Mouse (Mus musculus): ENCODE data around the gene Rin2. TPM values are rescaled to one million over a fixed set of nuclear protein-coding genes. Genes with fewer than 3 reads are reported as not detected.

Gene Rin2
- total RNA-seq, 2 experiments from 2014 or later: 2.8 to 3.0 TPM

- no peak for ATAC-seq (replicated peaks; ENCODE audit: poor library complexity, severe bottlenecking)
These were observed 148.0 kb downstream of the Rin2 start for GRCm38 (mm10) chr2:145822783-145823729.

DNA sequence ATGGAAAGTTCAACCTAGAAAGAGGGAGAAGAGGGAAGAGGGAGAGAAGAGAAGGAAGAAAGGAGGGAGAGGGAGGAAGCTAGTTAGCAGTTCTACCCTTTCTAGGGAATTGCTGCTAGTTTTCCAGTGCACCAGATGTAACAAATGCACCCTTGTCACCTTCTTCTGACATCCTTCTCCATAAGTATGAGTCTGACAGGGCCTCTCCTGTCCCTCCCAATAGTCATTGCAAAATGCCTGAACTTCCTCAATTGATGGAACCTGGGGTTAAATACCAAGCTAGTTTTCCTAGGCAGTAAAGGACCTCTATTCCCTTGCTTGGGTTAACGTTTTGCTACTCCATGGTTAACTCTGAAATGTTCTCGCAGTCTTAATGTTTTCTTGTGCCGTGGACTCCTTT is 149.7 kb downstream of the Rin2 start:
- peak; percentile 61 for ATAC-seq (replicated peaks; ENCODE audit: poor library complexity, severe bottlenecking)

- ATAC-seq (replicated peaks; ENCODE audit: poor library complexity, severe bottlenecking): 0 out of 2 replicates have a peak, but pooled peaks have one; percentile 3
These were observed 150.2 kb downstream of the Rin2 start for GRCm38 (mm10) chr2:145825221-145825620.

- ATAC-seq (replicated peaks; ENCODE audit: poor library complexity, severe bottlenecking): no peak
These were observed 152.9 kb downstream of the Rin2 start for GRCm38 (mm10) chr2:145827930-145828329.

- ATAC-seq (replicated peaks; ENCODE audit: poor library complexity, severe bottlenecking): no peak
These were observed 153.6 kb downstream of the Rin2 start for GRCm38 (mm10) chr2:145828603-145829002.

GRCm38 (mm10) chr2:145829231-145829630 is 154.2 kb downstream of the Rin2 start:
- ATAC-seq (replicated peaks; ENCODE audit: poor library complexity, severe bottlenecking): no peak

- no peak for ATAC-seq (replicated peaks; ENCODE audit: poor library complexity, severe bottlenecking)
These were observed 155.4 kb downstream of the Rin2 start for GRCm38 (mm10) chr2:145830417-145830816.

DNA sequence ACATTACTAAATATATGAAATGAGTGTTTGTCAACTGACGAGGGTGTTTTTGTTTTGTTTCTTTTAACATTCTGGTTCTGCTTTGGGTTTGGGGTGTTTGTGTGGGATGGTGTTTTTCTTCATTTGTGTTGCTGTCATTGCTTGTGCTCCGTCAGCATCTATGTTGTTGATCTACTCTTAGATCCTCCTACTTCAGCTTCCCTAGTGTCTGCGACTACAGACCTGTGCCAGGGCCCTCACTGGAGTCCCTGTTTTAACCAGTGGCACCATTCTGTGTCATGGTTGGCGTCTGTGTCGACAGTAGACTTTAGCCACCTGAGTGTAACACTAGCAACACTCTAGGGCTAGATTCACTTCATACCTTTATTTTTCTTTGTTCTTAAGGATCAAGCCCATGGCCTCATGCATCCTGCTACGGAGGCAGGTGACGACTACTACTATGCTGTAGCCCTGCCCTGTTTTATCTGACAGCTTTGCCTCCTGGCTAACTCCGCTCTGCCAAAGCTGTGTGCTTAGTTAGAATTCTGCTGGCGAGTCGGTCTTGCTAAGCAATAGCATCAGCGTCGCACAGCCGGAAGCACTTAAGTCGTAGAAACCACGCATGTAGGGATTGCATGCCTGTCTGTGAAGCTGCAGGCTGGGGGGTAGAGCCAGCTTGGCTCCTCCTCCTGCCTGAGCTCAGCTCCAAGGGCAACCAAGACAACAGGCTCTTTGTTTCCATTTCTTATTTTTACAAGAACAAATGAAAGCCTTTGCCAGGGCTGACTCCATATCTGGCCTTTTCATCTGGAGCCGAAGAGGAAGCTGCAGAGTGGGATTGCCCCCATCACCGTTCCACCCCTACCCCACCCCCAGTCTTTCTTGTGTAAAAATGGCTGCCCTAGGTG is 157.2 kb downstream of the Rin2 start:
- peak; percentile 92 for ATAC-seq (replicated peaks; ENCODE audit: poor library complexity, severe bottlenecking)

- peak; percentile 52 for ATAC-seq (replicated peaks; ENCODE audit: poor library complexity, severe bottlenecking)
These were observed 157.8 kb downstream of the Rin2 start for GRCm38 (mm10) chr2:145832836-145833221.

- ATAC-seq (replicated peaks; ENCODE audit: poor library complexity, severe bottlenecking): no peak
These were observed 158.3 kb downstream of the Rin2 start for GRCm38 (mm10) chr2:145833341-145833740.

- no peak for ATAC-seq (replicated peaks; ENCODE audit: poor library complexity, severe bottlenecking)
These were observed 160.9 kb downstream of the Rin2 start for GRCm38 (mm10) chr2:145835920-145836319.

- no peak for ATAC-seq (replicated peaks; ENCODE audit: poor library complexity, severe bottlenecking)
These were observed 163.7 kb downstream of the Rin2 start for GRCm38 (mm10) chr2:145838675-145839074.

DNA sequence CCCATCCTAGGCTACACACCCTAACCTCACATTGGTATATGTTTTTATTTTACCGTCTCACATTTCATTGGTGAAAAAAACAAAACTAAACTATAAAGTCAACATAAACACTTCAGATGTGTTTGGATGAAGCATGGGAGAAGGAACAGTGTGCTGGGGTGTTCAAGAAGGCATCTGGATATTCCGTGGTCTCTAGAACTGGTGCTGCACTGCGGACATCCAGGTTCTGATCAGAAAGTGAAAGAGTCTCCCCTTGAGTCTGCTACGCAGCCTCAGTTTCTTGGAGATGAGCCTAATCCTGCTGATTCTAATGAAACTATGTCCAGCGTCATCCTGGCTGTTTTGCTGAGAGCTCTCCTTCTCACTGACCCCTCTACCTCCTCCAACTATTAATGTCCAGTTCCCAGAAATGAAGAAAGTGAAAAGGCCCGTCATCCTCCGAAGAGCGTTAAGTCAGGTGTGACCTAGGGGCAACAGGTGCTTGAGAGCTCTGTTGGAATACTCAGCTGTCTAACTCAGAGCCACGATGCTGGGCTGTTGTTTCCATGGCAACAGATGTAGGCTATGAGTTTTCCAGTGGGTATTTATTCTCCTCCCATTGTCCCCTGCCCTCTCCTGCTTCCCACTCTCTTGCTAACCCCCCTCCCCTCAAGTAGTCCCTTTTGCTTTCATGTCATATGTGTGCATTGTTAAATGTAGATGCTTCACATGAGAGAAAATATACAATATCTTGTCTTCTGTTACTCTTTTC is 164.7 kb downstream of the Rin2 start:
- no peak for ATAC-seq (replicated peaks; ENCODE audit: poor library complexity, severe bottlenecking)

- ATAC-seq (replicated peaks; ENCODE audit: poor library complexity, severe bottlenecking): no peak
These were observed 165.3 kb downstream of the Rin2 start for GRCm38 (mm10) chr2:145840320-145840719.

GRCm38 (mm10) chr2:145840910-145841870 is 166.2 kb downstream of the Rin2 start:
- no peak for ATAC-seq (replicated peaks; ENCODE audit: poor library complexity, severe bottlenecking)

DNA sequence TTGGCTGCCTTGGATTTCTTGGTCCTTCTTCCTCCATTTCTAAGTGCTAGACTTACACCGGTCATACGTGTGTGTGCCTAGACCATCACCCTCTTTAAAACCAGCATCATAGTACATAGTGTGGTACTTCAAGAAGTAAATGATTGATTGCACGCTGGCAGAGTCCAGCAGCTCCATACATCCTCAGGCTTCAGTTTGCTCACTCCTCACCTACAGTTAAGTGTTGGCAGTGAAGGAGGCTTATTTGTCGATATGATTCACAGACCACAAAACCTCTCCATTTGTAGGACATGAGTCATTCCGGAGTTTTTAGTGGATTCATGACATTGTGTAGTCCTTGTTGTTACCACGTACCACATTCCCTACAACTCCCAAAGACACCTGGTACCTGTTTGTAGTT is 168.3 kb downstream of the Rin2 start:
- no peak for ATAC-seq (replicated peaks; ENCODE audit: poor library complexity, severe bottlenecking)

- ATAC-seq (replicated peaks; ENCODE audit: poor library complexity, severe bottlenecking): no peak
These were observed 171.6 kb downstream of the Rin2 start for GRCm38 (mm10) chr2:145846595-145846994.

GRCm38 (mm10) chr2:145849170-145849905 is 174.3 kb downstream of the Rin2 start:
- ATAC-seq (replicated peaks; ENCODE audit: poor library complexity, severe bottlenecking): no peak

All from granulocyte monocyte progenitor cell, adult 5-6 weeks (primary cell).